Mouse (Mus musculus) liver, adult 2 months (tissue): ENCODE results near the gene Rpl31.

Experiments used
- CTCF ChIP-seq: fragments of 200-500 bp; IDR thresholded peaks from 2 replicates; pipeline ENCODE4 v1.5.1; 2011; ENCODE audit warnings: low read depth, low read length, control low read depth
- POLR2A ChIP-seq: fragments of 200-500 bp; IDR thresholded peaks from 2 replicates; pipeline ENCODE4 v1.6.1; 2011; ENCODE audit warnings: low read length, control low read depth; ENCODE audit not compliant: insufficient read depth; ENCODE audit errors: extremely low read depth

DNA sequence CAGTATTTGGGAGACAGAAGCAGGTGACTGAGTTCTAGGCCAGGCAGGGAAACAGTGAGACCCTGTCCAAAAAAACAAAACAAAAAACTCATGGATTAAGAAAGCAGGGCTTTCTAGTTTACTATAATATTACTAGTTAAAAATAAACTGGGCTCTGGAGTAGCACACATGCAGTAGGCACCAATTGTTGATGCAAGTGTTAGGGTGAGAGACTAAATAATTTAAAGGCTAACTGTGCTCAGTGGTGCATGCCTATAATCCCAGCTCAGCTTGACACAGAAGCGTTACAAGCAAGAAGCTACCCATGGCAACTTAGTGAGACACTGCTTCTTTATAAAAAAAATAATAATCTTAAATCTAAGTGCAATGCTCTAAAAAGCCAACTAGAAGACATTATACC, 10.9 kb downstream of the Rpl31 start:
- TF ChIP-seq POLR2A, result no peak
- TF ChIP-seq CTCF, result no peak
